Comparison of ENCODE assay signal across 14 mouse cellular contexts in the genomic region with DNA sequence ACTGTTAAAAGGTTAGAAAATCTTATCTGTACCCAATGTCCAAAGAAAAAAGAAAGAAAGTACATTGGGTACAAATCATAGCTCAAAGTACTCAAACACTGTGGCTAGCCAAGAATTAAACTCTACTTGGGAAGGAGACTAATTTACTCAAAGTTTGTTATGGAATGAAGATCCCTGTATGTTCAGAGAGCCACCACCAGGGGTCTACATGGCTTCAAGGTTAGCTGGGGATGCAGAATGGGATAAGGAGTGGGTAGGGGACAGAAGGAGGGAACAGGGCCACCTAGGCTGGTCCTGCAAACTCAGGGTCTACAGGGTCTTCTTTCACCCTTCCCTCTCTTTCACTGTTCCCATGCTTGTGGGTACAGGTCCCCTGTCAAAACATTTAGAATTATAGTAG.
A peak's percentile ranks its signal among the peaks of the same experiment; 100 is the strongest.
DNase-seq lines count a peak whose midpoint lies in the region; ATAC-seq and TF ChIP-seq lines count a peak whose summit lies in the region.
"Had no signal": no experiment of that assay in that cellular context is flagged by ENCODE, and none has a peak within 500 bp of the region (broad histone marks: within the 10 kb centered on the region; RNA-seq: fewer than 3 reads in every experiment).

No protein-coding gene starts in this region.

- no peaks in the 10 kb centered on the region for H3K9me3 ChIP-seq in forebrain, postnatal 0 days (ENCODE audit: low read length)
- no peaks in the 10 kb centered on the region for H3K9me3 ChIP-seq in forebrain, embryonic 15.5 days
- no peaks in the 10 kb centered on the region for H3K9me3 ChIP-seq in CH12.LX (replicated peaks; ENCODE audit: low read length)
- H3K9me3 ChIP-seq: midbrain, embryonic 13.5 days; neural tube, embryonic 13.5 days had no signal

- ATAC-seq in forebrain, postnatal 0 days, result no peak
- ATAC-seq in forebrain, embryonic 15.5 days (replicated peaks), result no peak
- no peak for ATAC-seq in megakaryocyte-erythroid progenitor cell, adult 5-6 weeks (replicated peaks; ENCODE audit: low FRiP score, low TSS enrichment, poor library complexity, severe bottlenecking)
- ATAC-seq: midbrain, embryonic 13.5 days had no signal

- peak; percentile 46 for TF ChIP-seq CTCF in forebrain, postnatal 0 days (IDR thresholded peaks at IDR 0.05; ENCODE audit: low read depth)
- peak in 1 of 2 experiments; percentile 61; a peak in 3 of 4 replicates for TF ChIP-seq CTCF in CH12.LX (conservative IDR thresholded peaks at IDR 0.05 in 1 of 2, IDR thresholded peaks at IDR 0.05 in 1 of 2; ENCODE audit: low read depth in 2 of 2, low read length in 2 of 2)

- no peaks in the 10 kb centered on the region for H3K4me1 ChIP-seq in forebrain, postnatal 0 days (ENCODE audit: insufficient read depth)
- no peaks in the 10 kb centered on the region for H3K4me1 ChIP-seq in forebrain, embryonic 15.5 days
- H3K4me1 ChIP-seq in CH12.LX (ENCODE audit: control insufficient read depth in 1 of 2, insufficient read depth in 2 of 2), result no peaks in the 10 kb centered on the region
- H3K4me1 ChIP-seq: midbrain, embryonic 13.5 days; neural tube, embryonic 13.5 days had no signal

- no peaks in the 10 kb centered on the region for H3K79me2 ChIP-seq in CH12.LX (replicated peaks; ENCODE audit: control insufficient read depth, extremely low read depth, insufficient read depth, poor library complexity, severe bottlenecking)

- TF ChIP-seq EP300 in CH12.LX (IDR thresholded peaks at IDR 0.05; ENCODE audit: low read length), result no peak

- in situ Hi-C loops in CH12.LX (cut with MboI; ENCODE audit: low pct_ligation_motif_present, low pct_unique_long_range_greater_than_20kb, low sequenced_read_pairs), result no loop called here

- TF ChIP-seq POLR2A in CH12.LX (IDR thresholded peaks at IDR 0.05; ENCODE audit: low read depth, low read length), result no peak

- H3K4me3 ChIP-seq in forebrain, postnatal 0 days (ENCODE audit: low read depth, low read length), result no peak overlapping the region
- H3K4me3 ChIP-seq in forebrain, embryonic 15.5 days, result no peak overlapping the region
- no peak overlapping the region for H3K4me3 ChIP-seq in CH12.LX (replicated peaks in 1 of 3; ENCODE audit: low read depth in 2 of 3, low read length in 2 of 3, poor library complexity in 1 of 3)
- H3K4me3 ChIP-seq: midbrain, embryonic 13.5 days; neural tube, embryonic 13.5 days had no signal

- DNase-seq in forebrain, postnatal 0 days, result no peak
- peak; percentile 19 to 20 for DNase-seq in kidney, postnatal 4 days
- no peak for DNase-seq in kidney, adult 8-10 months
- DNase-seq in CH12.LX (ENCODE audit: extremely low read depth), result peak; percentile 11
- peak; percentile 24 for DNase-seq in embryo, embryonic 10 days (ENCODE audit: low spot score)
- no peak for DNase-seq in cerebellum, postnatal 4 days (ENCODE audit: low spot score in 2 of 2)
- DNase-seq: cerebellum, adult 2 months; heart, postnatal 10 days; lung, adult 2 months had no signal

- H3K9ac ChIP-seq in forebrain, postnatal 0 days, result no peak overlapping the region
- no peak overlapping the region for H3K9ac ChIP-seq in forebrain, embryonic 15.5 days (replicated peaks)
- H3K9ac ChIP-seq in CH12.LX (ENCODE audit: insufficient read depth, low read depth), result no peak overlapping the region
- H3K9ac ChIP-seq: midbrain, embryonic 13.5 days; neural tube, embryonic 13.5 days had no signal

- no peak overlapping the region for H3K4me2 ChIP-seq in forebrain, postnatal 0 days (ENCODE audit: low read depth)
- no peak overlapping the region for H3K4me2 ChIP-seq in forebrain, embryonic 15.5 days (replicated peaks)
- H3K4me2 ChIP-seq in CH12.LX (ENCODE audit: insufficient read depth, low read depth, poor library complexity, severe bottlenecking), result no peak overlapping the region
- H3K4me2 ChIP-seq: midbrain, embryonic 13.5 days; neural tube, embryonic 13.5 days had no signal

- H3K27ac ChIP-seq in forebrain, postnatal 0 days (ENCODE audit: low read depth, low read length), result no peak overlapping the region
- no peak overlapping the region for H3K27ac ChIP-seq in forebrain, embryonic 15.5 days (replicated peaks)
- H3K27ac ChIP-seq in CH12.LX (ENCODE audit: insufficient read depth, low read depth), result no peak overlapping the region
- H3K27ac ChIP-seq: midbrain, embryonic 13.5 days; neural tube, embryonic 13.5 days had no signal

- TF ChIP-seq RAD21 in CH12.LX (IDR thresholded peaks at IDR 0.05; ENCODE audit: low read depth, low read length), result peak; percentile 43

- H3K27me3 ChIP-seq in forebrain, postnatal 0 days (ENCODE audit: insufficient read depth, low read length), result no peaks in the 10 kb centered on the region
- H3K27me3 ChIP-seq in forebrain, embryonic 15.5 days, result no peaks in the 10 kb centered on the region
- H3K27me3 ChIP-seq in CH12.LX (replicated peaks), result no peaks in the 10 kb centered on the region
- H3K27me3 ChIP-seq: midbrain, embryonic 13.5 days; neural tube, embryonic 13.5 days had no signal

- dilution Hi-C loops in CH12.LX (cut with MboI; ENCODE audit: extremely low pct_ligation_motif_present, extremely low pct_unique_long_range_greater_than_20kb, low sequenced_read_pairs), result no loop called here

- H3K36me3 ChIP-seq in forebrain, postnatal 0 days (ENCODE audit: insufficient read depth), result no peaks in the 10 kb centered on the region
- H3K36me3 ChIP-seq in forebrain, embryonic 15.5 days, result no peaks in the 10 kb centered on the region
- no peaks in the 10 kb centered on the region for H3K36me3 ChIP-seq in CH12.LX (replicated peaks in 1 of 2; ENCODE audit: control insufficient read depth in 1 of 2, insufficient read depth in 1 of 2, low read length in 1 of 2)
- H3K36me3 ChIP-seq: G1E; midbrain, embryonic 13.5 days; neural tube, embryonic 13.5 days had no signal

TF ChIP-seq in CH12.LX, 34 proteins besides CTCF, POLR2A, EP300 and RAD21:
- TF ChIP-seq SMC3 (IDR thresholded peaks at IDR 0.05; ENCODE audit: low read depth, low read length), result peak; percentile 70
- TF ChIP-seq USF2 (conservative IDR thresholded peaks at IDR 0.05; ENCODE audit: low read depth, low read length), result no peak
- TF ChIP-seq MYC (IDR thresholded peaks at IDR 0.05; ENCODE audit: low read depth, low read length), result no peak
TF ChIP-seq in CH12.LX: peak in this region for 1.

Comparison
In these comparisons a context has a peak if more than half of its experiments do, and no peak if none do; other contexts are left out.
1. DNase-seq: peak in kidney, postnatal 4 days (2 of 2), CH12.LX (single experiment) and embryo, embryonic 10 days (single experiment); none in forebrain, postnatal 0 days (single experiment), kidney, adult 8-10 months (0 of 2) and cerebellum, postnatal 4 days (0 of 2).